Mouse (Mus musculus) T-helper 17 cell (primary cell): ENCODE data around the gene Ins1.

Experiments
- in situ Hi-C, 2 experiments: fragments of 300-600 bp; cut with MboI, MseI; formaldehyde crosslinking; loops; 1 replicate in 1 of 2; 2 replicates in 1 of 2; pipeline ENCODE4 v1.15.1; 2025; ENCODE audit warnings: high pct_unique_total_duplicates in 2 of 2

Ins1 gene

GRCm38 (mm10) chr19:52263997-52264396 is at the start of gene Ins1:
Gene Ins1 (plus strand): TSS chr19:52264297.
- in situ Hi-C loops = loop anchor here in 1 of 2 experiments (10.0 kb wide), 1 partner anchor 1389 kb away; no protein-coding TSS in a partner anchor
